Mouse (Mus musculus): Measurements from ENCODE around the gene Atp6ap1l. TPM values are rescaled to one million over a fixed set of nuclear protein-coding genes. Genes with fewer than 3 reads are reported as not detected.

Gene Atp6ap1l
- polyA plus RNA-seq, 1 experiment: not detected

DNA sequence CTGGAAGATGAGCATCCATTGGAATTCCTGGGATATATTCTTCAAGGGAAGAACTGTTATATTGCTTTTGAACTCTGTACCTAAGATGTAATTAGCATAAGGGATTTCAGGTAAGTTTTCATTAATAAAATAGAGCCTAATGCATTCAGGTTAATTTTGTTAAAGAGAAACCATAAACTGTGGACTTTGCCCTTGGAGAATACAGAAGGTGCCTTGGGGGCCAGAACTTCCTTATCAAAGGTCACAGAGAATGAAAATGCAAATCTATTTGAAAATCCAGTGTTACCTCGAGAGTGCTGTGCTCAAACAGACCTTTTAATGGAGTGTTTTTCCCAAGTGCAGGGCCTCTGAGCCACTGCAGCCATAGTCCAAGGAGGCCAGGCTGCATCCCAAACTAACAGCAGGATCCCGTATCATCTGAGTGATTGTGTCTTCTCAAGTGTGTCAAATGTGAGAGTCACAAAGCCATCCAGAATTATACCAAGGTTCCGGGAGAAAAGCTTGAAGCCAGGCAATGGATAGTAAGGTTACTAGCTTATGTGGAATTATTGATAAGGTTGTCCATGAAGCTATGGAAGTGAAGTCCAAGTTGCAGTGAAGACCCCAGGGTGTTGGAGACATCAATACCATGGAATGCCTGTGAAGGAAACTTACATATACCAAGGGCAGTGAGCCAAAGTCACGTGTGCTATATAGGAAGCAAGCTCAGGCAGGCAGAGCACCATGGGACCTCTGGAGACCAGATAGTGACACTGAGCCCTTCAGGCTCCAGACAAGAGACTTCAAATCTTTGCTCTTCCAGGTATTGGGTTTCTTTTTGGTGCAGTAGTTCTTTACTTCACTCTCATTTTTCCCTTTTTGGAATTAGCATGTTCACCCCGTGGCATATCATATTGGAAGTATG is 52.2 kb downstream of the Atp6ap1l start:
- H3K4me1 ChIP-seq: peaks cover 15% of the 10 kb centered on the region
- peaks cover 1% of the 10 kb centered on the region for H3K27me3 ChIP-seq (replicated peaks)
- H3K9me3 ChIP-seq: peaks cover 11% of the 10 kb centered on the region
- TF ChIP-seq FLI1 (IDR thresholded peaks at IDR 0.05; ENCODE audit: low read length) (no peak), GATA1 (IDR thresholded peaks at IDR 0.05; ENCODE audit: borderline replicate concordance, low read length) (no peak)
- no peak overlapping the region for H3K4me3 ChIP-seq (replicated peaks)
- no peaks in the 10 kb centered on the region for H3K36me3 ChIP-seq (replicated peaks; ENCODE audit: low read length)

DNA sequence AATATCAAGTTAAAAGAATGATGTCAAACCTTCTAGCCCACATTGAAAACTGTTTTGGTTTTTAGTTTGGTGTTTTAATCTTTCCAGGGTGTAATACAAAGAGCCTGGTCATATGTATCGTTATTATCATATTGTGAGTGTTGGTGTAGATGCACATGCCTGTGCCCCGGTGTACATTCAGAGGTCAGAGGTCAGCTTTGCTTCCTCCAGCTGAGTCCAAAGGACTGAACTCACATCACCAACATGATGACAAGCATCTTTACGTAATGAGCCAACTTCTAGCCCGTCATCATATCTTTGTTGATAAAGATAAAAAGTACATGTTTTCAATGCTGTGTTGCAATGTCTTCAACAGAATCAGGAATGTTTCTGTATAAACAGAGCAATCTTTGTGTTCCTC is 53.4 kb downstream of the Atp6ap1l start:
- no peak overlapping the region for H3K4me3 ChIP-seq (replicated peaks)
- no peaks in the 10 kb centered on the region for H3K36me3 ChIP-seq (replicated peaks; ENCODE audit: low read length)
- H3K9me3 ChIP-seq: peaks cover 11% of the 10 kb centered on the region
- TF ChIP-seq GATA1 (IDR thresholded peaks at IDR 0.05; ENCODE audit: borderline replicate concordance, low read length): no peak
- no peak for TF ChIP-seq FLI1 (IDR thresholded peaks at IDR 0.05; ENCODE audit: low read length)
- H3K27me3 ChIP-seq (replicated peaks): peaks cover 1% of the 10 kb centered on the region
- H3K4me1 ChIP-seq: peaks cover 23% of the 10 kb centered on the region

DNA sequence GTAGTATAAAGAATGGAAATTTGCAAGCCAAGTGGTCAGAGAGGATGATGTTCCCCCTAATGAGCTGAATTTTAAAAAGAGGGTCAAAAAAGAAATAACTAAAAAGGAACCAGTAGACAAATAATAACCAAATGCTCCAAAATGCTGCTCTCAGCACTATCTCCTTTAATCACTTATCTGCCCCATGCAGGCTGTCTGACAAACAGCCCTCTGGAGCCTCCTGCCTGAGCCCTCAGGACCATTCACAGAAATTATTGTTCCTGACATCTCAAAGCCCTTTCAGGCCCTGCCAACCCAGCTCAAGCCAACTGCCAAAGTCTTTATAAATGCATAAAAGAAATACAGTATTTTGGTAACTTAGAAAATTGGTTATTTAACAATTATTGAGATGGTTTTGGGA is 61.0 kb downstream of the Atp6ap1l start:
- Histone ChIP-seq H3K9me3 (0 out of 2 replicates have a peak, but pooled peaks cover under 1% of the 10 kb centered on the region), H3K4me3 (replicated peaks) (no peak overlapping the region), H3K27me3 (replicated peaks) (peaks cover 2% of the 10 kb centered on the region), H3K36me3 (replicated peaks; ENCODE audit: low read length) (no peaks in the 10 kb centered on the region), H3K4me1 (peaks cover 39% of the 10 kb centered on the region)
- TF ChIP-seq FLI1 (IDR thresholded peaks at IDR 0.05; ENCODE audit: low read length) (no peak), GATA1 (IDR thresholded peaks at IDR 0.05; ENCODE audit: borderline replicate concordance, low read length) (no peak)

DNA sequence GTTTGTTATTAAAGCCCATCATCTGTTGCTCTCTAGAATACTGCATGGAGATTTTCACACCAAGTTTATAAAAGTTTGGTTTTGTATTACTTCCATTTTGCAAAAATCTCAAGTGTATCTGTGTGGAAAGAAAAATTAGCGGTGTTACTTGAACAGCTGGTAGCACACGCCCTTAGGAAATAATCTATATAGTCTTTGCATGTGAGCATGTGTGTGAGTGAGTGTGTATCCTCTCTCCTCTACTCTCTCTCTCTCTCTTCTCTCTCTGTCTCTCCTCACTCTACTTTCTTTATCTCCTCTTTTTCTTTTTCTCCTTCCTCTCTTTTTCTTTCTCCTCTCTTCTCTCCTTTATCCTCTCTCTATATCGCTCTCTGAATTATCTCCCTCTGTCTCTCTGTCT is 61.7 kb downstream of the Atp6ap1l start:
- Histone ChIP-seq H3K9me3 (no peaks in the 10 kb centered on the region), H3K27me3 (replicated peaks) (peaks cover 2% of the 10 kb centered on the region), H3K4me3 (replicated peaks) (no peak overlapping the region), H3K36me3 (replicated peaks; ENCODE audit: low read length) (no peaks in the 10 kb centered on the region), H3K4me1 (peaks cover 37% of the 10 kb centered on the region)
- TF ChIP-seq FLI1 (IDR thresholded peaks at IDR 0.05; ENCODE audit: low read length) (no peak), GATA1 (IDR thresholded peaks at IDR 0.05; ENCODE audit: borderline replicate concordance, low read length) (no peak)

DNA sequence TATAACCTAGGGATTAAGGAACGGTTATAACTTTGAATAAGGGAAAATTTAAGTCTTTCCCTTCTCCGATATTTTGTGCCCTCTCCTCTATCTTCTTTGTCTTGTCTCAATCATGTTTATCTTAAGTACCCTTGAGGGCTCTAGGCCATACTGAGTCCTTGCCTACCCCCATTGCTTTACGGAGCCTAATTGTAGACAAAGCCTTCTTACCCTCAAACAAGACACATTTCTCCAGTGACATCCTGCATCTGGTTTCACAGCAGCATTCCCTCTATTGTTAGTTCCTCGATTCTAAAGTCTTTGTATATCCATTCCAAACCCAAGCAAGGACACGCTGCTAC is 64.0 kb downstream of the Atp6ap1l start:
- H3K9me3 ChIP-seq: no peaks in the 10 kb centered on the region
- no peaks in the 10 kb centered on the region for H3K36me3 ChIP-seq (replicated peaks; ENCODE audit: low read length)
- no peak overlapping the region for H3K4me3 ChIP-seq (replicated peaks)
- H3K27me3 ChIP-seq (replicated peaks): peaks cover 2% of the 10 kb centered on the region
- peaks cover 22% of the 10 kb centered on the region for H3K4me1 ChIP-seq
- TF ChIP-seq GATA1 (IDR thresholded peaks at IDR 0.05; ENCODE audit: borderline replicate concordance, low read length) (no peak), FLI1 (IDR thresholded peaks at IDR 0.05; ENCODE audit: low read length) (no peak)

DNA sequence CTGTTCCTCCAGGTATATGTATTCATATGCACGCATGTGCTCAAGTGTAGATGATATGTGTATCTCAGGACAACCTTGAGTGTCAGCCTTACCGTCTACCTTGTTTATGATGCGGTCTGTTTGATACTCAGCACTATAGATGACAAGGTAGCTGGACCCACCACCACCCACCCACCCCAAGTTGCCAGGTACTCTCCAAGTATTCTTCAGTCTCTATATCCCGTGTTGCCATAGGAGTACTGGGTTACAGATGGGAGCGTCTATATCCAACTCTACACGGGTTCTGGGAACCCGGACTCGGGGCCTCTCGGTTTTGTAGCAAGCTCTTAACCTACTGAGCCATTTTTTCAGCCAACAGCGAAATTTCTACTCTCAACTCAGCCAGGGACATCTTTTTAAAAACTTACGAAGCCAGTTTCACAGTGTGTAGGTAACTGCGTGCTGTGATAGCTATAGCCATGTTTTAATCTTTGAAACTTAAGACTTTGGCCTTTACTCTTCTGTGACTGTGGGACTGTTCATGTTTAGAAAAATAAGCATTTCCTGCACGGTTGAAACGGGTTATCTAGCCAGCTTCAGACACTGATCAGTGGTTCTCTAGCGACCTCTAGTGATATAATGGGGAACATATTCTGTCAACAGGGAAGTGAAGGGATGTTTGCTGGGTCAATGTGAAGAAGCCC is 64.5 kb downstream of the Atp6ap1l start:
- no peaks in the 10 kb centered on the region for H3K9me3 ChIP-seq

DNA sequence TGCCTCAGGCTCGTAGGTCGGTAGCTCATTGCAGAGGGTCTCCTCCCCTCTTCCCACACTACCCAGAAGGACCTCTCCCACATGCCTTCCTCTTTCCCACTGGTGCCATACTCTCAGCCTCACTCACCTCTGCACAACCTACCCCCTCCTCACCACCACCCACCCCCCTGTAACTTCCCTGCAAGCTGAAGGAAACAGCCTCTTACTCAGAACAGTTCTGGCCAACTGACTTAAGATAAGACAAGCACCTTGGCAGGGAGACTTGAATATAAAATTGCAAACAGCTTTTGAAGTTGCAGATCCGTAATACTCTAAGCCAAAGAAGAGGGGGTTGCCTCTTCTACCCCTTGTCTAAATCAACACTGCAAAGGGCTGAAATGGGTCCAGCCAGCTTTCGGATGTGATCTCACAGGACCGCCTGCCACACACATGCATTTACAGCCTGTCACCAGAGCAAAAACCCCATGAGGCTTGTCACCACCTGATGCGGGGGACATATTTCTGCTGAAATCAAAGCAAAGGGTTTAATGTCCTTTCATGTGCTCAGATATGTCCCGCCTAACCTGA is 71.4 kb downstream of the Atp6ap1l start:
- no peaks in the 10 kb centered on the region for H3K9me3 ChIP-seq
- TF ChIP-seq FLI1 (IDR thresholded peaks at IDR 0.05; ENCODE audit: low read length) (no peak), GATA1 (IDR thresholded peaks at IDR 0.05; ENCODE audit: borderline replicate concordance, low read length) (no peak)
- no peak overlapping the region for H3K4me3 ChIP-seq (replicated peaks)
- no peaks in the 10 kb centered on the region for H3K36me3 ChIP-seq (replicated peaks; ENCODE audit: low read length)
- H3K4me1 ChIP-seq: no peaks in the 10 kb centered on the region
- no peaks in the 10 kb centered on the region for H3K27me3 ChIP-seq (replicated peaks)

More for the DNA sequence above, 64.5 kb downstream of the Atp6ap1l start:
- no peaks in the 10 kb centered on the region for H3K27me3 ChIP-seq (replicated peaks)
- H3K4me1 ChIP-seq: peaks cover 18% of the 10 kb centered on the region
- TF ChIP-seq GATA1 (IDR thresholded peaks at IDR 0.05; ENCODE audit: borderline replicate concordance, low read length): no peak
- TF ChIP-seq FLI1 (IDR thresholded peaks at IDR 0.05; ENCODE audit: low read length): no peak
- no peak overlapping the region for H3K4me3 ChIP-seq (replicated peaks)
- no peaks in the 10 kb centered on the region for H3K36me3 ChIP-seq (replicated peaks; ENCODE audit: low read length)

Other genes with a start within 250 kb of the Atp6ap1l start
- gene Rps23, start 17.6 kb upstream of the Atp6ap1l start, polyA plus RNA-seq (2012; ENCODE audit: insufficient read depth, low replicate concordance): 299 and 3,083 TPM in 2 replicates

All from megakaryocyte, embryonic 14.5 days (primary cell).